Mouse (Mus musculus) kidney, embryonic 15.5 days (tissue): Measurements from ENCODE around the gene Pik3ca. TPM values are rescaled to one million over a fixed set of nuclear protein-coding genes. Genes with fewer than 3 reads are reported as not detected.

Source experiments
- ATAC-seq: fragments of 200-750 bp; cut with Nextera tagmentation; replicated peaks from 2 replicates; pipeline ENCODE4 v1.8.0; 2017; ENCODE audit warnings: moderate TSS enrichment; ENCODE audit not compliant: low FRiP score
- H3K27ac ChIP-seq: fragments of 300-500 bp; sonication (generic); 2 replicates; pipeline ENCODE4 v1.5.1; 2015; ENCODE audit warnings: mild to moderate bottlenecking, inconsistent platforms
- H3K27me3 ChIP-seq: fragments of 300-500 bp; sonication (generic); 2 replicates; pipeline ENCODE4 v1.6.1; 2015; ENCODE audit warnings: inconsistent platforms
- H3K36me3 ChIP-seq: fragments of 300-500 bp; sonication (generic); 2 replicates; pipeline ENCODE4 v1.6.1; 2015; ENCODE audit warnings: inconsistent platforms
- H3K4me1 ChIP-seq: fragments of 300-500 bp; sonication (generic); 2 replicates; pipeline ENCODE4 v1.6.1; 2015; ENCODE audit warnings: inconsistent platforms
- H3K4me2 ChIP-seq: fragments of 300-500 bp; sonication (generic); 2 replicates; pipeline ENCODE4 v1.6.1; 2015; ENCODE audit warnings: moderate library complexity, mild to moderate bottlenecking, inconsistent platforms
- H3K4me3 ChIP-seq: fragments of 300-500 bp; sonication (generic); replicated peaks from 2 replicates; pipeline ENCODE4 v1.5.1; 2015; ENCODE audit warnings: mild to moderate bottlenecking, inconsistent platforms
- H3K9ac ChIP-seq: fragments of 300-500 bp; sonication (generic); 2 replicates; pipeline ENCODE4 v1.6.1; 2015; ENCODE audit warnings: mild to moderate bottlenecking, inconsistent platforms
- H3K9me3 ChIP-seq: fragments of 300-500 bp; sonication (generic); replicated peaks from 2 replicates; pipeline ENCODE4 v1.6.1; 2016; ENCODE audit warnings: inconsistent platforms
- WGBS: fragments of 180-500 bp; shearing (Covaris S2); methylation state at CpG from one replicate; pipeline ENCODE4 v1.1.7; 2015; ENCODE audit warnings: mixed read lengths; 5-methylcytosine and 5-hydroxymethylcytosine counted together
- polyA plus RNA-seq: library from polyadenylated mRNA; unstranded; fragments of >200 nt; fragmentation: Nextera tagmentation; extraction: Ambion mirVana; gene quantifications from 2 replicates; pipeline ENCODE4 v1.2.1, GENCODE M21; 2015

Gene Pik3ca
- polyA plus RNA-seq: 10.3 and 10.6 TPM in 2 replicates

DNA sequence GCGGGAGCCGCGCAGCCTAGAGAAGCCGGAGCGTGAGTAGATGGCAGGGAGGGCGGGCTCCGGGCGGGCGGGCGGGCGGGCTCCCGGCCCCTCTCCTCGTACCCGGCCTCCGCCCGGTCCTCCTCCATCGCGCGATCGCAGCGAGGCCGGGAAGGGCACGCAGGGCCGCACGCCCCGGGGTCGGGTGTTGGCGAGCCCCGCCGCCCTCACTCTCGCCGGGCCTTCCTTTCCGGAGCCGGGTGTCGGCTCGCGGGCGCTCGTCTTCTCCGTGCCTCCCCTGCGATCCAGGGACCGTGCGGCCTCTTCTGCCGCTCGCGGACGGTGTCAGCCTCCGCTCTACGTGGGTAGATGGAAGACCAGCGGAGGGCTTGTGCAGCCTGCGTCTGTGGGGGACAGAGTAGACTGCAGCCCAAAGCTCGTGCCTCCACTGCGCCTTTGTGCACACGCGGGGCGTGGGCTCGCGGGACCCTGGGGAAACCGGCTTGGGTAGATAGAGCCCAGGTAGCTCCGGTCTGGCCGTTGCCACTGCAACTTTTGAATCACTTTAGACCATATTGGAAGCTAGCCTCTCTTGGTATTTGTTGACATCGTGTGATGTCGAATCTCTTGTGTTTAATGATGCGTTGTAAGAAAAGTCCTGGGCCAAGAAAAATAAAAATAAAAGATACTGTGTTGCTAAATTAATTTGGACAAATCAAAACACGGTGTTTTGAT is at the start of gene Pik3ca:
Gene Pik3ca (plus strand): TSS at position 211 of the 714 bp plus-strand sequence.
- WGBS: under 1% methylated on average over 48 of the region's 65 CpGs
- Histone ChIP-seq H3K9ac (peak within 1 kb of the TSS; percentile 93), H3K9me3 (no peaks in the 10 kb centered on the region), H3K4me1 (peaks cover 33% of the 10 kb centered on the region), H3K27me3 (no peaks in the 10 kb centered on the region), H3K36me3 (no peaks in the 10 kb centered on the region), H3K4me2 (peak within 1 kb of the TSS; percentile 75), H3K27ac (peak within 1 kb of the TSS; percentile 99), H3K4me3 (peak within 1 kb of the TSS; percentile 91)
- ATAC-seq: peak; percentile 66

DNA sequence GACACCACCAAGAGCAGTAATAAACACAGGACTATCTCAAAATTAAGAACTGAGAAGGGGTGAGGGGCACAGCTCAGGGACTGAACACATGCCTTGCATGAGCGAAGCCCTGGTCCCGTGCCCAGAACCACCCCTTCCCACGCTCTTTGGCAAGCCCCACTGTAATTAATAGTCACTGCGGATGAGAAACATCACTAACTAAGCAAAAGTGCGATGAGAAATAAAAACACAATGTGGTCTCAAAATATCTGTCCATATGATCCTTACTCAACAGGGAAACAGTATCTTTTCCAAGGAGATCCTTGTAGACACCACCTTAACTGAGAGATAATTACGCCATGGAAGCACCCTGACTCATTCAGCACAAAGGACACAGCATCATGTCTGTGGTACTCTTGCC is 49.6 kb upstream of the Pik3ca start:
- no peaks in the 10 kb centered on the region for H3K9me3 ChIP-seq
- 0 out of 2 replicates have a peak, but pooled peaks cover 2% of the 10 kb centered on the region for H3K4me1 ChIP-seq
- H3K27ac ChIP-seq: no peak overlapping the region
- no peaks in the 10 kb centered on the region for H3K27me3 ChIP-seq
- WGBS: 73% methylated on average over 6 of the region's 6 CpGs
- no peak overlapping the region for H3K4me2 ChIP-seq
- no peak overlapping the region for H3K9ac ChIP-seq
- no peak for ATAC-seq
- peaks cover 13% of the 10 kb centered on the region; the same call in 1 of the 2 replicates for H3K36me3 ChIP-seq
- no peak overlapping the region for H3K4me3 ChIP-seq

DNA sequence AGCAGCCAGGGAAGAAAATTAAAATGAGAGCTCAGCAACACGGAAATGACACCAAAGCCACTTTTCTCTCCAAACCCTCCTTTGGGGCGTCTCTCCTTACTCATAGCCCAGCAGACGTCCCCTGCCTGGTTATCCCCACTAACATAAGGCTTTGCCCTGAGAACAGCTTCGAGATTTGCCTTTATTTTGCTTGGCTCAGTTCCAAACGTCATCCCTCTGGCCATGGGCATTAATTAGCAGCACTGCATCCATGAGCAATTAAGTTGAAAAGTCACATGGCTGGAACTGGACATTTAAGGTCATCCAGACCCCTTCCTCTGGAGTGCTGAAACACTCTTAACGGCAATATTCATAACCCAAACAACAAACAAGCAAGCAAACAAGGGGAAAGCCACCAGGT is 36.2 kb upstream of the Pik3ca start:
- Histone ChIP-seq H3K4me2 (no peak overlapping the region), H3K36me3 (no peaks in the 10 kb centered on the region), H3K4me3 (no peak overlapping the region), H3K4me1 (peaks cover 20% of the 10 kb centered on the region), H3K27ac (no peak overlapping the region), H3K9ac (no peak overlapping the region), H3K9me3 (no peaks in the 10 kb centered on the region), H3K27me3 (no peaks in the 10 kb centered on the region; the same call in 1 of the 2 replicates)
- ATAC-seq: no peak
- WGBS: 20% methylated on average over 6 of the region's 6 CpGs

DNA sequence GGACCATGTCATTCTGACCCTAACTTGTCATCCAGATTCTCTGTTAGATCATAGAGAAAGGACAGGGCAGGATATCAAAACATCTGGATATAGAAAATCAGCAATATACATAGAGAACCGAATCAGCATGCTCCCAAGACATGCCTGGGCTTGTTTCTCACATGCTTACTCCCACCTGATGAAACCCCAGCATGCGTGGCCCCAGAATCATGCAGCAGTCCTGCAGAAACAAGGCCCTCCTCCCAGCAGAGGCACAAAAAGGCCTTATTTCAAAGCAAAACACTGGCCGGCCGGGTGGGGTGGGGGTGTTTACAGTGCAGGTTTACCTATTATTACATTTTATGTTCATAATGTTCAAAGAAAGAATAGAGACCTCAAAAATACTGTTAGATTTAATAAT is 33.3 kb upstream of the Pik3ca start:
- Histone ChIP-seq H3K9me3 (no peaks in the 10 kb centered on the region), H3K27me3 (no peaks in the 10 kb centered on the region; the same call in 1 of the 2 replicates), H3K9ac (no peak overlapping the region), H3K4me3 (no peak overlapping the region), H3K36me3 (no peaks in the 10 kb centered on the region), H3K4me2 (peak overlapping the region; percentile 89), H3K27ac (no peak overlapping the region), H3K4me1 (peaks cover 24% of the 10 kb centered on the region)
- WGBS: 57% methylated on average over 4 of the region's 4 CpGs
- ATAC-seq: no peak

DNA sequence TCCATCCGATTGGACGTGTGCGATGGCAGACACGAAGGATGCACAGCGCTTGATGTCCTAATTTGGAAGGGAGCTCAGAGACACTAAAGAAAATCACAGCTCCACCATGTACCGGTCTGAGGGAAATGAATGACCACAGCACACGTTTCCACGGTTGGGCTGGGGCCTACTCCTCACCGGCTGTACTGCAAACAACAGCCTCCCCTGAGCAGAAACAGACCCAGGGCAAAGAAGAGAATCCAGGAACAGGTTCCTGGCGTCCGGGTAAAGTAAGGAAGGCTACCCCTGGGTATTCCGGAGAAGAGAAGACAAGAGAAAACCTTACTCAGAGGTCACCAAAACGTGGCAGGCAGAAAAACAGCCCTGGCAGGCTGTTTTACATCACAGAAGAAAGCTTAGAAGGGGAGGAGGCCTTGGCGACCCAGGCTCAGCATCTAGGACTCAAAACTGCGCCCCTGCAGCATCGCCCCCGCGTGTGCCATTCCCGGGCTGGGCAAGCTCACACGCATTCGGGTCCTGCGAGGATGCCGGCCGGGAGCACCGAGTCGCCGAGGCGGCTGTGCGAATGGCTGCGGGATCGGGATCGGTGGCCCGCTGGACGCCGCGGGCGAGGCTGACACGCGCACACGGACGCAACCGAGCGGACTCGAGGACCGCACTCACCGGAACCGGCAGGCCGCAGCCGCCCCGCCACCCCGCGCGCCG is 32.5 kb upstream of the Pik3ca start:
- Histone ChIP-seq H3K9ac (peak overlapping the region; percentile 64), H3K9me3 (no peaks in the 10 kb centered on the region), H3K27me3 (no peaks in the 10 kb centered on the region; the same call in 1 of the 2 replicates), H3K4me2 (peak overlapping the region; percentile 89), H3K4me3 (peak overlapping the region; percentile 70), H3K36me3 (no peaks in the 10 kb centered on the region), H3K27ac (peak overlapping the region; percentile 75), H3K4me1 (peaks cover 24% of the 10 kb centered on the region)
- under 1% methylated on average over 54 of the region's 54 CpGs for WGBS
- ATAC-seq: peak; percentile 68

DNA sequence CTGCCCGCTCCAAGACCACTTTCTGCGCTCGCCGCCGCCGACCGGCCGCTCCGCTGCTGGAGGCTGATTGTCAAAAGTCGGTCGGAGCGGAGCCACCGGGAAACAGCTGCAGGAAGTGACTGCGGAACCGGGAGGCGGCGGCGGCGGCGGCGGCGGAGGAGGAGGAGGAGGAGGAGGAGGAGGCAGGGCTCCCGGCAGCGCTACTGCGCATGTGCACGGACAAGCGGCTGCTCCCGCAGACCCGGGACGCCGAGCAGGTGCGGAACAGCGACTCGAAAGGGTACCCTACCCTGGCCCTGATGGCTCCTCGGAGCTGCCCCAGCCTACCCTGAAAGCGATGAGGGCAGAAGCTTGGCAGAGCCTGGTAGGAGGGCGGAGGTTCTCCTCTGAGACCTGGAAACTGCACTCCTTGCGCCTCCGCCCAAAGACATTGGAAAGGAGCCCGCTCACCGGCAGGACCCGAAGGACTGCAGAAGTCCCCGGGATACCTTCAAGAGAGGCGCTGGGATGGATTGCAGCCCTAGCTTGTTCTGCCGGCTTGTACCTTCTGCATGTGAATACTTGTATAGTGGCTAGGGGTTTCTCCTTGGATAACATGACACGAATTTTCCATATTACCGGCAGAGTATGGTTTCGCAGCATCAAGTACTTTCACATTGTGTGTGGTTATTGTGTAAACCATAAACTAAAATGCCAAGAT is 31.8 kb upstream of the Pik3ca start, which contains the start of gene Zmat3:
Gene Zmat3 (minus strand): TSS at position 469 of the 700 bp plus-strand sequence.
- no peaks in the 10 kb centered on the region for H3K36me3 ChIP-seq
- H3K4me3 ChIP-seq: peak within 1 kb of the TSS; percentile 70
- no peaks in the 10 kb centered on the region for H3K9me3 ChIP-seq
- peak within 1 kb of the TSS; percentile 75 for H3K27ac ChIP-seq
- peaks cover 23% of the 10 kb centered on the region for H3K4me1 ChIP-seq
- peak within 1 kb of the TSS; percentile 89 for H3K4me2 ChIP-seq
- ATAC-seq: peak; percentile 80
- H3K9ac ChIP-seq: peak within 1 kb of the TSS; percentile 64
- H3K27me3 ChIP-seq: no peaks in the 10 kb centered on the region; the same call in 1 of the 2 replicates
- WGBS: 4% methylated on average over 28 of the region's 48 CpGs

DNA sequence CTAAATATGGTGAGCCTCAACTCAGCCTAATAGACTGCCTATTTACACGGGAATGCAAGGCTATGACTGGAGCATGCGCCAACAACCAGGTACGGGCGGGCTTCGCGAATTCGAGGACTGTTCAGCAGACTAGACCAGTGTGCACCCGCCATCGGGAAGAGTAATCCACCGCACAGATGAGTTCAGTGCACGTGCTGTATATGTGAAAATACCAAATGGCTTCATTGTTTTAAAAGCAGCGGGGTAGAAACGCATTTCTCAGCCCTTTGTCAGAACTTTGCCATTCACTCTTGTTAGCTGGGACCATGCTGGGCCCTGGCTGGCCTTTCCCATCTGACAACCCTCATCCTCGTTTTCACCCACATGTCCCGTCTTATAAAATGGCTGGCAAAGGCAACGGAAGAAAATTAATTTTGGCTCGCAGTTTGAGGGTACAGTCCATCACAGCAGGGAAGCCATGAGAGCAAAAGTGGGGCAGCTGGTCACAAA is 31.2 kb upstream of the Pik3ca start:
- 70% methylated on average over 17 of the region's 17 CpGs for WGBS
- H3K9ac ChIP-seq: no peak overlapping the region
- H3K36me3 ChIP-seq: no peaks in the 10 kb centered on the region
- H3K4me3 ChIP-seq: peak overlapping the region; percentile 70
- H3K9me3 ChIP-seq: no peaks in the 10 kb centered on the region
- H3K27me3 ChIP-seq: no peaks in the 10 kb centered on the region; the same call in 1 of the 2 replicates
- no peak overlapping the region for H3K27ac ChIP-seq
- ATAC-seq: no peak
- H3K4me2 ChIP-seq: peak overlapping the region; percentile 89
- H3K4me1 ChIP-seq: peaks cover 17% of the 10 kb centered on the region

DNA sequence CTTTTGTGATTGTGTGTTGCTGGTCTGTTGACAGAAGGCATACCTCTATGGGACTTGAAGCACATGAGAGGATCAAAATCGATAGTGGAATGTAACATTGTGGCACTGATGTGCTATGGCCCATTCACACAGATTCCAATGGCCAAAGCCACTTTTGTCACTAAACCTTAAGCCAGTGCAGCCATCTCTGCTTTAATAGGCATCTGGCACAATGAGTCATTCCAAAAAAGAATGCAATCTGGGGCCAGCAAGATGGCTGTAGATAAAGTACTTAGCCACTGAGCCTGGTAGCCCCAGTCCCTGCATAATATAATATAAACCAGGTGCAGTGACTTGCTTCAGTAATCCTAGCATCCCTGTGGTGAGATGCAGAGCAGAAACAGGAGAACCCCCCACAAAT is 30.0 kb upstream of the Pik3ca start:
- H3K4me2 ChIP-seq: no peak overlapping the region
- WGBS: 92% methylated on average over 1 of the region's 1 CpGs
- no peak for ATAC-seq

DNA sequence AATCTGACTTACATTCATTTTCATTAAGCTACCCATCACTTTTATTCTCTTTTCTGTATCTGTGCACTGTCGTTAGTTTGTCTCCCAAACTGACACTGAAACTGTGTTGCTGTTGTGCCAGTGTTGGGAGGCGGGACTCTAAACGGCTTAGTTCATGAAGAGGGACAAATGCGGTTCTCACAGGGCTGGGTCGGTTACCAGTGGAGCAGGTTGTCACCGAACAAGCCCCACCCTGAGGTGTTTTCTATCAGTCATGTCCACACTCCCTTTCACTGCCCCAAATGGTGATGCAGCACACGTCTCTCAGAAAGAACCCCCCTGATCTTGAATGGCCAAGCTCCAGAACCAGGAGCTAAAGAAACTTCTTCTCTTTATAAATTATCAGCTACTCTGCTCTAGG is 25.5 kb upstream of the Pik3ca start:
- ATAC-seq: no peak
- no peak overlapping the region for H3K4me2 ChIP-seq

More for the DNA sequence above, 30.0 kb upstream of the Pik3ca start:
- no peaks in the 10 kb centered on the region for H3K36me3 ChIP-seq
- H3K27ac ChIP-seq: no peak overlapping the region
- no peaks in the 10 kb centered on the region; the same call in 1 of the 2 replicates for H3K27me3 ChIP-seq
- no peak overlapping the region for H3K9ac ChIP-seq
- no peak overlapping the region for H3K4me3 ChIP-seq
- H3K9me3 ChIP-seq: no peaks in the 10 kb centered on the region
- peaks cover 15% of the 10 kb centered on the region for H3K4me1 ChIP-seq

DNA sequence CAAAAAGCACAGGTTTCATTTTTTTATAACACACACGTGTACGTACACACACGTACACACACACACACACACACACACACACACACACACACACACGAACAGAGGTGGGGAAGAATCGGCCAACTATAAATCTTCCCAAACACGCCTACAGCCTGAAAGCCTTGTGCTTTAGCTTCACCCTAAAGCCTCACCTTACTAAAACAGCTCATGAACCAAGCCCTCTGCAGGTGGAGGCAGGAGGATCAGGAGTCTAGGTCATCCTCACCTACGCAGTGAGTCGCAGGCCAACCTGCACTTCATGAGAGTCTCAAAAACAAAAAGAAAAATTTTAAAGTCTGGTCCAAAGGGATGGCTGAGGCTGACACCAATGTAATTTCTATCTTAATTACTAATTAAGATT is 25.0 kb upstream of the Pik3ca start:
- H3K36me3 ChIP-seq: no peaks in the 10 kb centered on the region
- no peaks in the 10 kb centered on the region for H3K4me1 ChIP-seq
- no peak overlapping the region for H3K27ac ChIP-seq
- no peak overlapping the region for H3K4me2 ChIP-seq
- H3K4me3 ChIP-seq: no peak overlapping the region
- 77% methylated on average over 8 of the region's 8 CpGs for WGBS
- H3K9ac ChIP-seq: no peak overlapping the region
- H3K27me3 ChIP-seq: no peaks in the 10 kb centered on the region
- ATAC-seq: no peak
- H3K9me3 ChIP-seq: no peaks in the 10 kb centered on the region

More for the DNA sequence above, 25.5 kb upstream of the Pik3ca start:
- H3K27ac ChIP-seq: no peak overlapping the region
- no peak overlapping the region for H3K4me3 ChIP-seq
- H3K36me3 ChIP-seq: no peaks in the 10 kb centered on the region
- H3K27me3 ChIP-seq: no peaks in the 10 kb centered on the region
- no peak overlapping the region for H3K9ac ChIP-seq
- 72% methylated on average over 7 of the region's 7 CpGs for WGBS
- no peaks in the 10 kb centered on the region for H3K9me3 ChIP-seq
- no peaks in the 10 kb centered on the region for H3K4me1 ChIP-seq

DNA sequence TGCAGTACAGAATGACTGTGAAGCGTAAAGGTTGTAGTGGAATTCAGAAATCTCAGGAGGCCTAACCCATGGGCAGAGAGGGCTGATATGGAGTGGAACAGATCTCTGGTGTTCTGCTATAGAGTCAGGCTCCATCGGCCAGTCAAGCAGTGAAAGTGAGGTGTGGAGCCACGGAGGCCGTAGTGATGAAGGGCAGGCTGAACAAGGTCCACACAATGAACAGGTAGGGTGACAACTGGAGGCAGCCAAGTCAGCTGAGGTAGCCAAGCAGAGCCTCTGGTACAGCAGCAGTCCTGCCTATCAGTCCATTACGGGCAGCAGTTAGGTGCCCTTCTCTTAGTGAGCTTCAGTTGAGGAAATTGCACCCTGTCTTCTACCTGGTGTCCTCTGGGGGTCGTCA is 24.2 kb upstream of the Pik3ca start:
- no peak for ATAC-seq
- Histone ChIP-seq H3K4me3 (no peak overlapping the region), H3K36me3 (no peaks in the 10 kb centered on the region), H3K4me2 (no peak overlapping the region), H3K27me3 (no peaks in the 10 kb centered on the region), H3K27ac (no peak overlapping the region), H3K9me3 (no peaks in the 10 kb centered on the region), H3K9ac (no peak overlapping the region), H3K4me1 (no peaks in the 10 kb centered on the region)
- WGBS: 73% methylated on average over 6 of the region's 6 CpGs
